Comparison of ENCODE assay signal across 8 mouse cellular contexts in the genomic region with DNA sequence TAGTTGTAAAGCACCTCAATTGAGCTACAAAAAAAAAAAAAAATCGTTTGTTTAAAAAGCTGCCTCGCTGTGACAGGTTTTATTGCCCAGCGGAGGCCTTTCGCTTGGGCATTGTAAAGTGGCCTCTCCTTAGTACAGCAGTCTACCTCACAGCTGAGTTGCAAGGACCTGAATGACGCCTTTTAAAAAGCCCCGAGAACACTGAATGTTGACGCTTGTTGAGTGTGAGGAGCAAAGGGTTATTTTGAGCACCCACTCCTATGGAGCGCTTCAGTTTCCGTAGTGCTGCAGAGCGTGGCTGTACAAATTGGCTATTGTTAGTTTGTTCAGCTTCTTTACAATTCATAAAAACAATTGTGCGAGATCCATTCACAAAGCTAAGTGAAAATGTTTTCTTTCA. TPM values are rescaled to one million over a fixed set of nuclear protein-coding genes. Genes with fewer than 3 reads are reported as not detected.
DNase-seq lines count a peak whose midpoint lies in the region; ATAC-seq lines count a peak whose summit lies in the region.

No protein-coding gene starts in this region.

- peak overlapping the region; percentile 99; the same call in 1 of the 2 replicates for H3K27ac ChIP-seq in heart, embryonic 11.5 days (ENCODE audit: low read depth, low read length)
- H3K27ac ChIP-seq in forebrain, embryonic 14.5 days (ENCODE audit: low read depth, low read length): no peak overlapping the region
- peak overlapping the region; percentile 98; the same call in 1 of the 2 replicates for H3K27ac ChIP-seq in limb, embryonic 15.5 days
- H3K27ac ChIP-seq in stomach, embryonic 15.5 days: peak overlapping the region; percentile 98; the same call in 1 of the 2 replicates

- DNase-seq in heart, adult 18-20 months: no peak
- peak; percentile 4 for DNase-seq in ES-CJ7 (ENCODE audit: low read depth, low spot score)
- peak; percentile 39 for DNase-seq in forebrain, embryonic 14.5 days (ENCODE audit: low spot score)
- DNase-seq in urinary bladder, adult 2 months (ENCODE audit: low spot score): no peak
- DNase-seq in layer of hippocampus, postnatal 36 days: no peak

- no peaks in the 10 kb centered on the region for H3K27me3 ChIP-seq in heart, embryonic 11.5 days (ENCODE audit: control insufficient read depth, insufficient read depth, low read length)
- H3K27me3 ChIP-seq in forebrain, embryonic 14.5 days (replicated peaks; ENCODE audit: control insufficient read depth, insufficient read depth, low read length): no peaks in the 10 kb centered on the region
- H3K27me3 ChIP-seq in limb, embryonic 15.5 days: no peaks in the 10 kb centered on the region
- no peaks in the 10 kb centered on the region for H3K27me3 ChIP-seq in stomach, embryonic 15.5 days (replicated peaks)

- peak overlapping the region; percentile 93 for H3K9ac ChIP-seq in heart, embryonic 11.5 days (ENCODE audit: low read depth, low read length)
- peak overlapping the region; percentile 94 for H3K9ac ChIP-seq in forebrain, embryonic 14.5 days (ENCODE audit: low read length)
- H3K9ac ChIP-seq in limb, embryonic 15.5 days: peak overlapping the region; percentile 86
- H3K9ac ChIP-seq in stomach, embryonic 15.5 days: peak overlapping the region; percentile 98

- no peaks in the 10 kb centered on the region for H3K36me3 ChIP-seq in heart, embryonic 11.5 days (ENCODE audit: control insufficient read depth, insufficient read depth, low read length)
- no peaks in the 10 kb centered on the region for H3K36me3 ChIP-seq in forebrain, embryonic 14.5 days (ENCODE audit: control insufficient read depth, insufficient read depth, low read length)
- H3K36me3 ChIP-seq in limb, embryonic 15.5 days: no peaks in the 10 kb centered on the region
- H3K36me3 ChIP-seq in stomach, embryonic 15.5 days: no peaks in the 10 kb centered on the region

- no peak for ATAC-seq in heart, embryonic 11.5 days (replicated peaks; ENCODE audit: insufficient number of reproducible peaks, low FRiP score, low TSS enrichment)
- ATAC-seq in forebrain, embryonic 14.5 days: no peak
- ATAC-seq in limb, embryonic 15.5 days (ENCODE audit: insufficient number of reproducible peaks, low FRiP score, low TSS enrichment, low read depth): no peak
- no peak for ATAC-seq in stomach, embryonic 15.5 days (ENCODE audit: insufficient read depth, low FRiP score, low read depth)

- peaks cover 13% of the 10 kb centered on the region for H3K4me1 ChIP-seq in heart, embryonic 11.5 days (ENCODE audit: control insufficient read depth, insufficient read depth, low read length)
- H3K4me1 ChIP-seq in forebrain, embryonic 14.5 days (ENCODE audit: control insufficient read depth, insufficient read depth, low read length): peaks cover 20% of the 10 kb centered on the region
- H3K4me1 ChIP-seq in limb, embryonic 15.5 days: peaks cover 10% of the 10 kb centered on the region; the same call in 1 of the 2 replicates
- H3K4me1 ChIP-seq in stomach, embryonic 15.5 days: peaks cover 5% of the 10 kb centered on the region; the same call in 1 of the 2 replicates

- peak overlapping the region; percentile 86 for H3K4me3 ChIP-seq in heart, embryonic 11.5 days (ENCODE audit: low read depth, low read length)
- H3K4me3 ChIP-seq in forebrain, embryonic 14.5 days (ENCODE audit: low read depth, low read length): peak overlapping the region; percentile 87
- peak overlapping the region; percentile 77 for H3K4me3 ChIP-seq in limb, embryonic 15.5 days
- H3K4me3 ChIP-seq in stomach, embryonic 15.5 days (replicated peaks): peak overlapping the region; percentile 92

- peak overlapping the region; percentile 80 for H3K4me2 ChIP-seq in heart, embryonic 11.5 days
- H3K4me2 ChIP-seq in forebrain, embryonic 14.5 days (ENCODE audit: low read length): peak overlapping the region; percentile 82
- peak overlapping the region; percentile 61 for H3K4me2 ChIP-seq in limb, embryonic 15.5 days
- peak overlapping the region; percentile 65 for H3K4me2 ChIP-seq in stomach, embryonic 15.5 days

- WGBS in heart, embryonic 11.5 days (ENCODE audit: insufficient replicate concordance): 8% methylated on average over 11 of the region's 11 CpGs
- under 1% methylated on average over 11 of the region's 11 CpGs for WGBS in forebrain, embryonic 14.5 days
- WGBS in limb, embryonic 15.5 days: 4% methylated on average over 11 of the region's 11 CpGs
- WGBS in stomach, embryonic 15.5 days: 4% methylated on average over 11 of the region's 11 CpGs

- no peaks in the 10 kb centered on the region for H3K9me3 ChIP-seq in heart, embryonic 11.5 days (replicated peaks; ENCODE audit: control insufficient read depth, low read length)
- H3K9me3 ChIP-seq in forebrain, embryonic 14.5 days (replicated peaks; ENCODE audit: control insufficient read depth, low read length): no peaks in the 10 kb centered on the region
- no peaks in the 10 kb centered on the region for H3K9me3 ChIP-seq in limb, embryonic 15.5 days
- H3K9me3 ChIP-seq in stomach, embryonic 15.5 days: no peaks in the 10 kb centered on the region

RNA-seq across cellular contexts. Expression of gene Arf4, which starts 1.4 kb away (rescaled TPM):
- polyA plus RNA-seq in heart, embryonic 11.5 days (2014; fragmentation: Nextera tagmentation; extraction: Ambion mirVana): 479 and 484 TPM in 2 replicates
- total RNA-seq in heart, adult 18-20 months (2021): 10 to 100 TPM; 74.7 to 77.3 TPM
- 681 and 712 TPM in 2 replicates for polyA plus RNA-seq in forebrain, embryonic 14.5 days (2014; fragmentation: Nextera tagmentation; extraction: Ambion mirVana)
- 712 and 733 TPM in 2 replicates for polyA plus RNA-seq in limb, embryonic 15.5 days (2015; fragmentation: Nextera tagmentation; extraction: Ambion mirVana)
- polyA plus RNA-seq in stomach, embryonic 15.5 days (2015; fragmentation: Nextera tagmentation; extraction: Ambion mirVana): 614 and 698 TPM in 2 replicates
- polyA plus RNA-seq in urinary bladder, adult 2 months (2012; rRNA removed): 193 and 214 TPM in 2 replicates
- 100 to 1,000 TPM; 125 to 128 TPM for total RNA-seq in layer of hippocampus, postnatal 36 days (2021)

RNA-seq across cellular contexts. Expression of gene Pde12, which starts 30.4 kb away (rescaled TPM):
- 11.0 and 11.4 TPM in 2 replicates for polyA plus RNA-seq in heart, embryonic 11.5 days (2014; fragmentation: Nextera tagmentation; extraction: Ambion mirVana)
- total RNA-seq in heart, adult 18-20 months (2021): 1 to 10 TPM; 5.3 to 5.5 TPM
- 13.2 and 15.3 TPM in 2 replicates for polyA plus RNA-seq in forebrain, embryonic 14.5 days (2014; fragmentation: Nextera tagmentation; extraction: Ambion mirVana)
- polyA plus RNA-seq in limb, embryonic 15.5 days (2015; fragmentation: Nextera tagmentation; extraction: Ambion mirVana): 10.0 and 10.7 TPM in 2 replicates
- 9.9 and 10.0 TPM in 2 replicates for polyA plus RNA-seq in stomach, embryonic 15.5 days (2015; fragmentation: Nextera tagmentation; extraction: Ambion mirVana)
- polyA plus RNA-seq in urinary bladder, adult 2 months (2012; rRNA removed): 3.8 and 4.3 TPM in 2 replicates
- total RNA-seq in layer of hippocampus, postnatal 36 days (2021): 1 to 10 TPM; 7.6 to 8.5 TPM

RNA-seq across cellular contexts. Expression of gene Dnah12, which starts 53.8 kb away (rescaled TPM):
- polyA plus RNA-seq in heart, embryonic 11.5 days (2014; fragmentation: Nextera tagmentation; extraction: Ambion mirVana): 0.03 and 0.25 TPM in 2 replicates
- under 1 TPM; 0.15 to 0.31 TPM for total RNA-seq in heart, adult 18-20 months (2021)
- 0.10 TPM in 2 replicates for polyA plus RNA-seq in forebrain, embryonic 14.5 days (2014; fragmentation: Nextera tagmentation; extraction: Ambion mirVana)
- 0.04 and 0.07 TPM in 2 replicates for polyA plus RNA-seq in limb, embryonic 15.5 days (2015; fragmentation: Nextera tagmentation; extraction: Ambion mirVana)
- 0.03 and 0.05 TPM in 2 replicates for polyA plus RNA-seq in stomach, embryonic 15.5 days (2015; fragmentation: Nextera tagmentation; extraction: Ambion mirVana)
- 0.01 and 0.04 TPM in 2 replicates for polyA plus RNA-seq in urinary bladder, adult 2 months (2012; rRNA removed)
- total RNA-seq in layer of hippocampus, postnatal 36 days (2021): under 1 TPM; 0.20 to 0.30 TPM

Comparison
In these comparisons a context has a peak if more than half of its experiments do, and no peak if none do; other contexts are left out.
1. DNase-seq: peak in ES-CJ7 (single experiment) and forebrain, embryonic 14.5 days (single experiment); none in heart, adult 18-20 months (0 of 2), urinary bladder, adult 2 months (single experiment) and layer of hippocampus, postnatal 36 days (0 of 2).
2. Peak in every context shown above with its lines, with median percentiles within 50 percentile points of each other: H3K4me2 ChIP-seq, H3K4me3 ChIP-seq and H3K9ac ChIP-seq.